Mouse (Mus musculus): ENCODE data around the gene Kansl1. TPM values are rescaled to one million over a fixed set of nuclear protein-coding genes. Genes with fewer than 3 reads are reported as not detected.

Kansl1 gene
- polyA plus RNA-seq, 1 experiment from 2014 or later = 33.3 TPM

DNA sequence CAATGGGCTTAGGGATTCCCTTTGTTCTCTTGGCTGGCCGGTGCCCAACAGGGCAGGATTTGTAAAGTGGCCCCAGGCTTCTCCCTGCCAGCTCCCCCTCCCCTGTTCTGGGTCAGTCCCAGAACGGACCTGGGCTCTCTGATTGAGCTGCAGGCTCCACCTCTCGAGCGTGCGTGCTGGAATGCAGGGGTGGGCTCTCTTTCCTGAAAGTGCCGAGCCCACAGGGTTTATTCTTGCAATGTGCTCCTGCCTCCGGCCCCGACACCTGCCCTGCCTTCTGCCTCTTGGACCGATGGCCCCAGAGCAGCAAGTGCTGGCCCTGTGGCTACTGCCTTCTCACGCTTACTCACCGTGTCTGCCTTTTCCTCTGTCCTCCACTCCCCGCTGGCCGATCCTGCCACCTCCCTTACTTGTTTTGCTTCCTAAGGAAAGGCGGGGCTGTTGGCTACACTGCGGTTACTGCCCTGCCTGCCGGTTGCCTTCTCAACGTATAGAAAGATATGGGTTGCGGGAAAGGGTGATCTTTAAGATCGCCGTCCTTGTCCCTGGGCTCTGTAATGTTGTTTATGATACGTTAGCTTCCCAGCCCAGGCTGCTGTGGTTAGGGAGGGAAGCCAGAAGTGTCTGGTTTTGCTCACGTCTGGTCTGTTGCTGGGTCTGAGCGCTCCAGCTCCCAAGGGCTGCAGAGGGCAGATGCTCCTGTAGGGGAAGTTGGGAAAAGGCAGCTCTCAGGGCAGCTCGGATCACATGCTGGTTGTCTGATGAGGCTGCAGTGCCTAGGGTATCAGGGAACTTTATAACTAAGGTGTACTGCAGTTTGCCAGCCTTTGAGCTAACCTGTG, 149.5 kb downstream of the Kansl1 start:
- Histone ChIP-seq H3K27me3 (no peaks in the 10 kb centered on the region), H3K9me3 (no peaks in the 10 kb centered on the region), H3K4me1 (peaks cover 16% of the 10 kb centered on the region; the same call in 1 of the 2 replicates), H3K4me3 (peak overlapping the region; percentile 46), H3K4me2 (replicated peaks) (peak overlapping the region; percentile 67), H3K9ac (peak overlapping the region; percentile 49), H3K27ac (peak overlapping the region; percentile 54; the same call in 1 of the 2 replicates), H3K36me3 (no peaks in the 10 kb centered on the region)
- peak; percentile 49; the same call in 1 of the 2 replicates for ATAC-seq (ENCODE audit: insufficient number of reproducible peaks, insufficient read depth, low FRiP score, low TSS enrichment)
- WGBS = under 1% methylated on average over 24 of the region's 24 CpGs

GRCm38 (mm10) chr11:104317631-104318030, 151.0 kb downstream of the Kansl1 start:
- no peak for ATAC-seq (ENCODE audit: insufficient number of reproducible peaks, insufficient read depth, low FRiP score, low TSS enrichment)
- WGBS = 82% methylated on average over 3 of the region's 3 CpGs
- Histone ChIP-seq H3K27me3 (no peaks in the 10 kb centered on the region), H3K36me3 (no peaks in the 10 kb centered on the region), H3K4me1 (peaks cover 16% of the 10 kb centered on the region; the same call in 1 of the 2 replicates), H3K9ac (no peak overlapping the region), H3K4me2 (replicated peaks) (no peak overlapping the region), H3K9me3 (no peaks in the 10 kb centered on the region), H3K27ac (no peak overlapping the region), H3K4me3 (no peak overlapping the region)

GRCm38 (mm10) chr11:104316685-104317400, 151.8 kb downstream of the Kansl1 start:
- Histone ChIP-seq H3K36me3 (no peaks in the 10 kb centered on the region), H3K27ac (no peak overlapping the region), H3K9ac (no peak overlapping the region), H3K27me3 (no peaks in the 10 kb centered on the region), H3K4me3 (no peak overlapping the region), H3K4me1 (peaks cover 16% of the 10 kb centered on the region; the same call in 1 of the 2 replicates), H3K4me2 (replicated peaks) (no peak overlapping the region), H3K9me3 (no peaks in the 10 kb centered on the region)
- 67% methylated on average over 16 of the region's 16 CpGs for WGBS
- no peak for ATAC-seq (ENCODE audit: insufficient number of reproducible peaks, insufficient read depth, low FRiP score, low TSS enrichment)

DNA sequence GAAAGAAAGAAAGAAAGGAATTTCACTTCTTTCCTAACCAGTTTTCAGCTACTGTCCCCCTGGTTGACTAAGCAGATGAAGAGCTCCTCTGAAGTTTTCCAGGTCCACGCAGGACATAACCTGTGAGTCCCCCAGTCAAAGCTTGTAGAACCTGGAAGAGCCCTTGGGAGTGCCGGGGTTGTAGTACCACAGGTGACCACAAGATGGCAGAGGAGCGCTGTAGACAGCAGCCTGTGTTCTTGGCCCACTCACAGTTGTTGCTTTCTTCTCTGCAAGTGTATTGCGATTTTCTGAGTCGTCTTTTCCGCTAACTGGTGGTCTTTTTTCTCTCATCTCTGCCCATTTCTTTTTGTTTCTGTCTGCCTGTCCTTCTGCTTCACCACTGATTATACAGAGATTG, 153.0 kb downstream of the Kansl1 start:
- 6% methylated on average over 6 of the region's 6 CpGs for WGBS
- H3K4me3 ChIP-seq = no peak overlapping the region
- ATAC-seq (ENCODE audit: insufficient number of reproducible peaks, insufficient read depth, low FRiP score, low TSS enrichment) = no peak

DNA sequence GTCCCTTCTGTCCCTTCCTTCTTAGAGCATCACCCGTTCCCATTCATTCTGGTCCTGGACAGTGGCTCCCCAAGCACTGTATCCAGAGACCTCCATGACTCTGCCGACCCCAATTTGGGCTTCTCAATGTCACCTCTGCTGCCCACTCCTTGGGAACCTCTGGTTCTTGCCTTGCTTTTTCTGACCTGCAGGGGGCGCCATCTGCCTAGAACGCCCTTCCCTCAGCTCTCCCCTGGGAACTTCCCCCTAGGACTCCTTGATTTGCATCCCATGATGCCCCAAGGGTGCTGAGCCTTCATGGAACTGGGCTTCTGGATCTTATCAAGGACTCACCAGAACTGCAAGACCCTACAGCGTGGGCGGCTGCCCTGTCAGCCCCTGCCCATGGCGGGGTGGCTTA, 157.0 kb downstream of the Kansl1 start:
- peaks cover 26% of the 10 kb centered on the region for H3K27me3 ChIP-seq
- no peak overlapping the region for H3K4me3 ChIP-seq
- H3K9me3 ChIP-seq = no peaks in the 10 kb centered on the region
- 0 out of 2 replicates have a peak, but pooled peaks cover 3% of the 10 kb centered on the region for H3K4me1 ChIP-seq
- ATAC-seq (ENCODE audit: insufficient number of reproducible peaks, insufficient read depth, low FRiP score, low TSS enrichment) = no peak
- no peak overlapping the region for H3K9ac ChIP-seq
- H3K4me2 ChIP-seq (replicated peaks) = no peak overlapping the region
- H3K27ac ChIP-seq = no peak overlapping the region
- 69% methylated on average over 7 of the region's 7 CpGs for WGBS
- H3K36me3 ChIP-seq = no peaks in the 10 kb centered on the region

More for the DNA sequence above, 153.0 kb downstream of the Kansl1 start:
- Histone ChIP-seq H3K9me3 (no peaks in the 10 kb centered on the region), H3K36me3 (no peaks in the 10 kb centered on the region), H3K27me3 (0 out of 2 replicates have a peak, but pooled peaks cover 4% of the 10 kb centered on the region), H3K27ac (no peak overlapping the region), H3K9ac (no peak overlapping the region), H3K4me1 (peaks cover 16% of the 10 kb centered on the region; the same call in 1 of the 2 replicates), H3K4me2 (replicated peaks) (no peak overlapping the region)

DNA sequence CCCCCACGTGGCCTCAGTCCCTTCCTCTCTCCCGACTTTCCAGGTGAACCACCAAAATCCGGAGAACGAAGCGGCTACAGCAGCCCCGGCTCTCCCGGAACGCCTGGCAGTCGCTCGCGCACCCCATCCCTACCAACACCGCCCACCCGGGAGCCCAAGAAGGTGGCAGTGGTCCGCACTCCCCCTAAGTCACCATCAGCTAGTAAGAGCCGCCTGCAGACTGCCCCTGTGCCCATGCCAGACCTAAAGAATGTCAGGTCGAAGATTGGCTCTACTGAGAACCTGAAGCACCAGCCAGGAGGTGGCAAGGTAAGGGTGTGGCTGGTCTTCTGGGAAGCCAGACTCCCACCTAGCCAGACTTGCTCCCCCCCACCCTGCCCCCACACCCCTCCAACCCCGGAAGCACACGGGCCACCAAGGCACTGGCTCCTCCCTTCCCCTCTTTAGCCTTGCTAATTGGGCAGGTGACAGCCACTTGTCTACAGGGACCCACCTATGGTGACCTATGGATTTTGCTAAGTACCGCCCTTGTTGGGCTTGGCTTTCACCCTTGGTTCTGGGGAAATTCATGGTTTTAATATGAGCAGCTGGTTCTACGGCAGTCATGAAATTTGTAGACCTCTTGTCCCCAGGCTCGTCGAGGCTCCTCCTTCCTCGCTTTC, 158.3 kb downstream of the Kansl1 start:
- H3K4me1 ChIP-seq = 0 out of 2 replicates have a peak, but pooled peaks cover 3% of the 10 kb centered on the region
- ATAC-seq (ENCODE audit: insufficient number of reproducible peaks, insufficient read depth, low FRiP score, low TSS enrichment) = no peak
- H3K9me3 ChIP-seq = no peaks in the 10 kb centered on the region
- H3K27ac ChIP-seq = no peak overlapping the region
- H3K27me3 ChIP-seq = peaks cover 26% of the 10 kb centered on the region
- no peak overlapping the region for H3K9ac ChIP-seq
- H3K4me3 ChIP-seq = no peak overlapping the region
- H3K36me3 ChIP-seq = no peaks in the 10 kb centered on the region
- peak overlapping the region; percentile 13; the same call in 1 of the 2 replicates for H3K4me2 ChIP-seq (replicated peaks)
- WGBS = 15% methylated on average over 23 of the region's 23 CpGs

- no peak overlapping the region for H3K4me3 ChIP-seq
- no peak overlapping the region for H3K27ac ChIP-seq
- H3K9me3 ChIP-seq = no peaks in the 10 kb centered on the region
- 0 out of 2 replicates have a peak, but pooled peaks cover 3% of the 10 kb centered on the region for H3K4me1 ChIP-seq
- H3K36me3 ChIP-seq = no peaks in the 10 kb centered on the region
- peak overlapping the region; percentile 13; the same call in 1 of the 2 replicates for H3K4me2 ChIP-seq (replicated peaks)
- H3K9ac ChIP-seq = no peak overlapping the region
- 39% methylated on average over 12 of the region's 12 CpGs for WGBS
- peaks cover 26% of the 10 kb centered on the region for H3K27me3 ChIP-seq
- ATAC-seq (ENCODE audit: insufficient number of reproducible peaks, insufficient read depth, low FRiP score, low TSS enrichment) = no peak
Observed at GRCm38 (mm10) chr11:104309377-104310225, 159.1 kb downstream of the Kansl1 start.

DNA sequence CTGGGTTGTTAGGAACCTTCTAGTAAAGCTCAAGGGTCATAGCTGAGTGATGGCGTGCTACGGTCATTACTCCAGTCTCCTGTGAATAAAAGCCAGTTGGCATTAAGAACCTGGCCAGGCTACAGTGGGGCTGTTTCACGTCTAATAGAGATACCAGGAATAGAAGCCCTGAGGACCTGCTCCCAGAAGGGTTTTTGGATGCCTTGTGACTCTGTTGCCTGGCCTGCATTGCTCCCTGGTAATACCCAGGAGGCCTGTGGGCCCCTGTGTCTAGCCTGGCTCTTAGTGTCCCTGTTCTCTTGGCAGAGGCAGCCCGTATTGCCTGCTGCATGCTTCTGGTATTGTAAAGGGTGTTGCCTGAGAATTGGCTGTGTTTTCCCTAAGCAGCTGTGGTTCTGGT, 161.5 kb downstream of the Kansl1 start:
- H3K4me1 ChIP-seq = peaks cover 12% of the 10 kb centered on the region; the same call in 1 of the 2 replicates

GRCm38 (mm10) chr11:104306483-104306882, 162.2 kb downstream of the Kansl1 start:
- H3K9me3 ChIP-seq = no peaks in the 10 kb centered on the region
- ATAC-seq (ENCODE audit: insufficient number of reproducible peaks, insufficient read depth, low FRiP score, low TSS enrichment) = no peak
- H3K36me3 ChIP-seq = no peaks in the 10 kb centered on the region
- H3K9ac ChIP-seq = no peak overlapping the region
- H3K4me1 ChIP-seq = peaks cover 12% of the 10 kb centered on the region; the same call in 1 of the 2 replicates
- 94% methylated on average over 13 of the region's 13 CpGs for WGBS
- no peak overlapping the region for H3K4me2 ChIP-seq (replicated peaks)
- peaks cover 26% of the 10 kb centered on the region for H3K27me3 ChIP-seq
- H3K4me3 ChIP-seq = no peak overlapping the region
- H3K27ac ChIP-seq = no peak overlapping the region

More for the DNA sequence above, 161.5 kb downstream of the Kansl1 start:
- Histone ChIP-seq H3K4me3 (no peak overlapping the region), H3K9me3 (no peaks in the 10 kb centered on the region), H3K36me3 (no peaks in the 10 kb centered on the region), H3K9ac (no peak overlapping the region), H3K27ac (no peak overlapping the region), H3K27me3 (peaks cover 26% of the 10 kb centered on the region), H3K4me2 (replicated peaks) (no peak overlapping the region)
- no peak for ATAC-seq (ENCODE audit: insufficient number of reproducible peaks, insufficient read depth, low FRiP score, low TSS enrichment)
- WGBS = 66% methylated on average over 4 of the region's 4 CpGs

DNA sequence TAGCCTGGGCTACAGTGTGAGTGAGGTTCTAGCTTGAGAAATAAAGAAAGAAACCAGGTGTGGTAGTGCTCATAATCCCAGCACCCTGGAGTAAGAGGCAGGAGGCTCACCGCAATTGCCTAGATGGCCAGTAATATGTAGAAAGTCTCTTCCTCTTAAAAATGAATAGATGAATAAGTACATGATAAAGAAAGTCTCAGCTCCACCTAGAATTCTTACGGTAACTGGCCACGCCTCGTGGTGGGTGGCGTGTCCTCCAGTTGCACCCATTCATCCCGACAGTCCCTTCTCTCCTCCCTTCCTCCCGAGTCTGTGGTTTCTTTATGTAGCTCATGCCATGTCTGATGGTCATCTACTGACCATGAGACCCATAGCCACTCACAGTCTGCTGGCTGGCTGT, 162.9 kb downstream of the Kansl1 start:
- no peak overlapping the region for H3K9ac ChIP-seq
- no peak overlapping the region for H3K4me2 ChIP-seq (replicated peaks)
- H3K9me3 ChIP-seq = no peaks in the 10 kb centered on the region
- ATAC-seq (ENCODE audit: insufficient number of reproducible peaks, insufficient read depth, low FRiP score, low TSS enrichment) = no peak
- H3K27ac ChIP-seq = no peak overlapping the region
- H3K4me1 ChIP-seq = peaks cover 12% of the 10 kb centered on the region; the same call in 1 of the 2 replicates
- no peak overlapping the region for H3K4me3 ChIP-seq
- no peaks in the 10 kb centered on the region for H3K36me3 ChIP-seq
- peaks cover 22% of the 10 kb centered on the region for H3K27me3 ChIP-seq
- 91% methylated on average over 7 of the region's 7 CpGs for WGBS

Measured in embryonic facial prominence, embryonic 12.5 days (tissue).